Mouse (Mus musculus) hindbrain, embryonic 15.5 days (tissue): ENCODE measurements around the gene Tbc1d2b. TPM values are rescaled to one million over a fixed set of nuclear protein-coding genes. Genes with fewer than 3 reads are reported as not detected.

Experiments
- ATAC-seq: fragments of 200-750 bp; cut with Nextera tagmentation; 2 replicates; pipeline ENCODE4 v1.8.0; 2017; ENCODE audit warnings: low read depth, moderate number of reproducible peaks, moderate TSS enrichment; ENCODE audit not compliant: low FRiP score
- H3K27ac ChIP-seq: fragments of 300-500 bp; sonication (generic); replicated peaks from 2 replicates; pipeline ENCODE4 v1.5.1; 2015; ENCODE audit warnings: mild to moderate bottlenecking, inconsistent platforms
- H3K27me3 ChIP-seq: fragments of 300-500 bp; sonication (generic); 2 replicates; pipeline ENCODE4 v1.6.1; 2015; ENCODE audit warnings: control low read depth, inconsistent platforms
- H3K36me3 ChIP-seq: fragments of 300-500 bp; sonication (generic); 2 replicates; pipeline ENCODE4 v1.6.1; 2015; ENCODE audit warnings: control low read depth, inconsistent platforms
- H3K4me1 ChIP-seq: fragments of 300-500 bp; sonication (generic); replicated peaks from 2 replicates; pipeline ENCODE4 v1.6.1; 2015; ENCODE audit warnings: control low read depth, inconsistent platforms
- H3K4me2 ChIP-seq: fragments of 300-500 bp; sonication (generic); 2 replicates; pipeline ENCODE4 v1.6.1; 2015; ENCODE audit warnings: moderate library complexity, mild to moderate bottlenecking, inconsistent platforms
- H3K4me3 ChIP-seq: fragments of 300-500 bp; sonication (generic); 2 replicates; pipeline ENCODE4 v1.5.1; 2015; ENCODE audit warnings: mild to moderate bottlenecking, inconsistent platforms
- H3K9ac ChIP-seq: fragments of 300-500 bp; sonication (generic); 2 replicates; pipeline ENCODE4 v1.6.1; 2015; ENCODE audit warnings: inconsistent platforms
- H3K9me3 ChIP-seq: fragments of 300-500 bp; sonication (generic); 2 replicates; pipeline ENCODE4 v1.6.1; 2016; ENCODE audit warnings: control low read depth, inconsistent platforms
- WGBS: fragments of 180-500 bp; shearing (Covaris S2); methylation state at CpG from one replicate; pipeline ENCODE4 v1.1.7; 2015; 5-methylcytosine and 5-hydroxymethylcytosine counted together
- polyA plus RNA-seq: library from polyadenylated mRNA; unstranded; fragments of >200 nt; fragmentation: Nextera tagmentation; extraction: Ambion mirVana; gene quantifications from 2 replicates; pipeline ENCODE4 v1.2.1, GENCODE M21; 2015

Tbc1d2b gene
- polyA plus RNA-seq, 1 experiment from 2014 or later = 6.7 TPM

DNA sequence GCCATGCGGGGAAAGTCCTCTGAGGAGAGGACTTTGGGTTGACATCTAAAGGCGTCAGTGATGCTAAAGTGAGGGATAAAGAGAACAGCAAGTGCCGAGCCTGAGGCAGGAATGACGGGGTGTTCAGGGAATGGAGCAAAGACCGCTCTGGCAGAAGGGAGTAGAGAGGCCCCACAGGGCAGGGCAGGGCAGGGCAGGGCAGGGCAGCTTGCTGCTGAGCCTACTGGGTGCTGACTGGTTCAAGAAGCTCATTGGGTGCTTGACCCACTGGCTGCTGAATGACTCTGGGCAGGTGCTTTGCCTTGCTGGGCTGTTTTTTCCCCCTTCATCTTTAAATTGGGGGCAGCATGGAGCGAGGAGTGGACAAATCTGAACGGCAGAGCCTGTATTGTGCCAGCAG is 74.3 kb downstream of the Tbc1d2b start:
- H3K9ac ChIP-seq = no peak overlapping the region
- ATAC-seq = no peak
- no peak overlapping the region for H3K4me3 ChIP-seq
- H3K27ac ChIP-seq = no peak overlapping the region
- H3K9me3 ChIP-seq = no peaks in the 10 kb centered on the region
- no peak overlapping the region for H3K4me2 ChIP-seq
- H3K27me3 ChIP-seq = no peaks in the 10 kb centered on the region
- H3K36me3 ChIP-seq = peaks cover 9% of the 10 kb centered on the region; the same call in 1 of the 2 replicates
- 88% methylated on average over 7 of the region's 7 CpGs for WGBS
- H3K4me1 ChIP-seq = 0 out of 2 replicates have a peak, but pooled peaks cover 3% of the 10 kb centered on the region

GRCm38 (mm10) chr9:90195000-90195399 is 75.6 kb downstream of the Tbc1d2b start:
- 80% methylated on average over 10 of the region's 10 CpGs for WGBS
- ATAC-seq = no peak
- H3K4me2 ChIP-seq = no peak overlapping the region
- H3K4me1 ChIP-seq = 0 out of 2 replicates have a peak, but pooled peaks cover 3% of the 10 kb centered on the region
- peaks cover 15% of the 10 kb centered on the region; the same call in 1 of the 2 replicates for H3K36me3 ChIP-seq
- no peak overlapping the region for H3K4me3 ChIP-seq
- no peaks in the 10 kb centered on the region for H3K9me3 ChIP-seq
- no peak overlapping the region for H3K27ac ChIP-seq
- H3K27me3 ChIP-seq = no peaks in the 10 kb centered on the region
- no peak overlapping the region for H3K9ac ChIP-seq

DNA sequence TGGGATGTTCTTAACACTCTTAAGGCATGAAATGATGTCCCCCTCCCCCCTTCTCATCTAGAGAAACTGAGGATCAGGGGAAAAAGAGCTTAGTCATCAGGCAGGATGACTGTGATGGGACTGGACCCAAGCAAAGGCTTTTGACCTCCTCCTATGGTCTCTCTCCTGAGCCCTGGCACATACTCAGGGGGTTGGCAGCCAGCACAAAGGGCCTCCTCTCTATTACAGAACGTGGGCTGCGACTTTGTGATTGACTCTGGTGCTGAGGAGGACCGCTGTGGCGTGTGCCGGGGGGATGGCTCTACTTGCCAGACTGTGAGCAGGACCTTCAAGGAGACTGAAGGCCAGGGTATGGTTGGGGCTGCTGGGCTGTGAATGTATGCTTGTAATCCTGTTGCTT is 81.2 kb downstream of the Tbc1d2b start:
- no peaks in the 10 kb centered on the region for H3K27me3 ChIP-seq
- no peak overlapping the region for H3K9ac ChIP-seq
- H3K9me3 ChIP-seq = no peaks in the 10 kb centered on the region
- no peak for ATAC-seq
- H3K4me2 ChIP-seq = no peak overlapping the region
- H3K27ac ChIP-seq = no peak overlapping the region
- H3K4me3 ChIP-seq = no peak overlapping the region
- H3K36me3 ChIP-seq = peaks cover 26% of the 10 kb centered on the region
- 65% methylated on average over 5 of the region's 5 CpGs for WGBS
- H3K4me1 ChIP-seq = no peaks in the 10 kb centered on the region

GRCm38 (mm10) chr9:90188893-90189292 is 81.7 kb downstream of the Tbc1d2b start:
- H3K36me3 ChIP-seq = peaks cover 26% of the 10 kb centered on the region
- no peak overlapping the region for H3K4me2 ChIP-seq
- H3K27ac ChIP-seq = no peak overlapping the region
- WGBS = 85% methylated on average over 4 of the region's 4 CpGs
- H3K27me3 ChIP-seq = no peaks in the 10 kb centered on the region
- H3K4me3 ChIP-seq = no peak overlapping the region
- no peaks in the 10 kb centered on the region for H3K4me1 ChIP-seq
- no peaks in the 10 kb centered on the region for H3K9me3 ChIP-seq
- no peak for ATAC-seq
- H3K9ac ChIP-seq = no peak overlapping the region

DNA sequence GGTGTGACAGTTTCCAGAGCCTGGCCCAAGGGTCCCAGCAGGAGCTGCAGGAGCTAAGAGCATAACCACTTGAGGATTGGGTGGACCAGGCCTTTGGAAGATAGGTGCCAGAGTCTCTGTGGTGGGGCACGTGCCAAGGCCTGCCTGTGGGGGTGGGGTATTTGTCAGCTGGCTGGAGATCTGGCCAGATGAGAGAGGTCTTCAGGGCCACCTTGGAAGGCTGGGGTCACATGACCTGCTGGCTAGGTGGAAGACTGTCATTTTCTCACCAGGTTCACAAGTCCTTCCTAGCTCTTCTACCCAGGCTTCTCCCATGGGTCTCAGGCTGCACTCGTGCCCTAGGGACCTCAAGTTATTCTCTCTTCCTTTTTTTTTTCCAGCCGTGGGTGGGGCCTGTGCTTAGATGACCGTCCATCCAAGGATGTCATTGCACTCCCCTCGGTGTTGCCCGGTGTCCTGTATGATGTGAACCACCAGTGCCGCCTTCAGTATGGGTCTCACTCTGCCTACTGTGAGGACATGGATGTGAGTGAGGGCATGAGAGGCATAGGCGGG is 85.2 kb downstream of the Tbc1d2b start:
- H3K4me1 ChIP-seq = no peaks in the 10 kb centered on the region
- WGBS = 89% methylated on average over 8 of the region's 8 CpGs
- no peak overlapping the region for H3K27ac ChIP-seq
- H3K9me3 ChIP-seq = no peaks in the 10 kb centered on the region
- H3K27me3 ChIP-seq = no peaks in the 10 kb centered on the region
- no peak overlapping the region for H3K4me2 ChIP-seq
- H3K9ac ChIP-seq = no peak overlapping the region
- peaks cover 13% of the 10 kb centered on the region for H3K36me3 ChIP-seq
- H3K4me3 ChIP-seq = no peak overlapping the region
- no peak for ATAC-seq

GRCm38 (mm10) chr9:90184116-90184515 is 86.5 kb downstream of the Tbc1d2b start:
- H3K36me3 ChIP-seq = peaks cover 4% of the 10 kb centered on the region
- no peak overlapping the region for H3K4me3 ChIP-seq
- no peak for ATAC-seq
- H3K4me1 ChIP-seq = no peaks in the 10 kb centered on the region
- H3K9ac ChIP-seq = no peak overlapping the region
- H3K9me3 ChIP-seq = no peaks in the 10 kb centered on the region
- no peak overlapping the region for H3K27ac ChIP-seq
- 53% methylated on average over 8 of the region's 8 CpGs for WGBS
- no peaks in the 10 kb centered on the region for H3K27me3 ChIP-seq
- H3K4me2 ChIP-seq = no peak overlapping the region

- Histone ChIP-seq H3K4me3 (no peak overlapping the region), H3K4me2 (no peak overlapping the region), H3K4me1 (no peaks in the 10 kb centered on the region), H3K27ac (no peak overlapping the region), H3K9me3 (no peaks in the 10 kb centered on the region), H3K27me3 (no peaks in the 10 kb centered on the region), H3K9ac (no peak overlapping the region), H3K36me3 (peaks cover 4% of the 10 kb centered on the region)
- no peak for ATAC-seq
- 80% methylated on average over 3 of the region's 3 CpGs for WGBS
Observed at GRCm38 (mm10) chr9:90183550-90183949, 87.1 kb downstream of the Tbc1d2b start.

GRCm38 (mm10) chr9:90182636-90183421 is 87.8 kb downstream of the Tbc1d2b start:
- Histone ChIP-seq H3K36me3 (peaks cover 4% of the 10 kb centered on the region), H3K9me3 (no peaks in the 10 kb centered on the region), H3K27me3 (no peaks in the 10 kb centered on the region), H3K4me2 (no peak overlapping the region), H3K9ac (no peak overlapping the region), H3K27ac (no peak overlapping the region), H3K4me3 (no peak overlapping the region), H3K4me1 (no peaks in the 10 kb centered on the region)
- WGBS = 81% methylated on average over 18 of the region's 18 CpGs
- no peak for ATAC-seq

GRCm38 (mm10) chr9:90181656-90182388 is 88.8 kb downstream of the Tbc1d2b start:
- WGBS = 75% methylated on average over 6 of the region's 6 CpGs
- ATAC-seq = no peak

GRCm38 (mm10) chr9:90179409-90179808 is 91.2 kb downstream of the Tbc1d2b start:
- H3K36me3 ChIP-seq = peaks cover under 1% of the 10 kb centered on the region; the same call in 1 of the 2 replicates
- H3K4me3 ChIP-seq = no peak overlapping the region
- no peaks in the 10 kb centered on the region for H3K4me1 ChIP-seq
- H3K27me3 ChIP-seq = no peaks in the 10 kb centered on the region
- WGBS = 90% methylated on average over 5 of the region's 5 CpGs
- H3K9me3 ChIP-seq = no peaks in the 10 kb centered on the region
- H3K27ac ChIP-seq = no peak overlapping the region
- H3K9ac ChIP-seq = no peak overlapping the region
- no peak overlapping the region for H3K4me2 ChIP-seq
- ATAC-seq = 0 out of 2 replicates have a peak, but pooled peaks have one; percentile 28

More at GRCm38 (mm10) chr9:90181656-90182388, 88.8 kb downstream of the Tbc1d2b start:
- H3K4me1 ChIP-seq = no peaks in the 10 kb centered on the region
- H3K4me2 ChIP-seq = no peak overlapping the region
- H3K27ac ChIP-seq = no peak overlapping the region
- H3K27me3 ChIP-seq = no peaks in the 10 kb centered on the region
- H3K4me3 ChIP-seq = no peak overlapping the region
- H3K9me3 ChIP-seq = no peaks in the 10 kb centered on the region
- no peak overlapping the region for H3K9ac ChIP-seq
- peaks cover under 1% of the 10 kb centered on the region for H3K36me3 ChIP-seq

DNA sequence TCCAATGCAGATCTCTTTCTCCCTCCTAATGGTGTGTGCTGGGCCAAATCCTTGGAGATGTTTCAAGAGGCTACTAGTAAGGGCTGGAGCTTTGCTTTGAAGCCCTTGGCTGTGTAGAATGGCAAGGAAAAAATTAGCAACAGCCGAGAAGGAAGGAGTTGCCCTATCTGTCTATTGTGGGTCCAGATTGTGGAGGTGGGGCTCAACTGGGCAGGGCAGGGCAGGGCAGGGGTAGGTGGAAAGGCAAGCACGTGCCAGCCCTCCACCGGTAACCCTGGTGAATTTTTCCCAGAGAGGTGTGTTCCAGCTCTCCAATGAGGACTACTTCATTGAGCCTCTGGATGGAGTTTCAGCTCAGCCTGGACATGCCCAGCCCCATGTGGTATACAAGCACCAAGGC is 97.3 kb downstream of the Tbc1d2b start:
- WGBS = 93% methylated on average over 3 of the region's 3 CpGs

More for the DNA sequence above, 97.3 kb downstream of the Tbc1d2b start:
- Histone ChIP-seq H3K27me3 (no peaks in the 10 kb centered on the region), H3K36me3 (peaks cover 11% of the 10 kb centered on the region), H3K9me3 (no peaks in the 10 kb centered on the region), H3K4me1 (no peaks in the 10 kb centered on the region), H3K4me3 (no peak overlapping the region), H3K27ac (no peak overlapping the region), H3K9ac (no peak overlapping the region), H3K4me2 (no peak overlapping the region)
- ATAC-seq = no peak; the same call in 1 of the 2 replicates
